Mouse (Mus musculus) small intestine, adult 2 months (tissue): ENCODE results near the gene Runx3.

Source experiments
- CTCF ChIP-seq: fragments of 200-500 bp; IDR thresholded peaks from 2 replicates; pipeline ENCODE4 v1.5.1; 2012; ENCODE audit warnings: low read depth, mild to moderate bottlenecking, control low read depth, inconsistent platforms, low read length, moderate library complexity, mixed read lengths; ENCODE audit not compliant: insufficient replicate concordance, insufficient read length; ENCODE audit errors: extremely low read depth
- POLR2A ChIP-seq: fragments of 200-500 bp; IDR thresholded peaks from 2 replicates; pipeline ENCODE4 v1.6.1; 2012; ENCODE audit warnings: low read depth, mild to moderate bottlenecking, control low read depth, inconsistent platforms, low read length, moderate library complexity

DNA sequence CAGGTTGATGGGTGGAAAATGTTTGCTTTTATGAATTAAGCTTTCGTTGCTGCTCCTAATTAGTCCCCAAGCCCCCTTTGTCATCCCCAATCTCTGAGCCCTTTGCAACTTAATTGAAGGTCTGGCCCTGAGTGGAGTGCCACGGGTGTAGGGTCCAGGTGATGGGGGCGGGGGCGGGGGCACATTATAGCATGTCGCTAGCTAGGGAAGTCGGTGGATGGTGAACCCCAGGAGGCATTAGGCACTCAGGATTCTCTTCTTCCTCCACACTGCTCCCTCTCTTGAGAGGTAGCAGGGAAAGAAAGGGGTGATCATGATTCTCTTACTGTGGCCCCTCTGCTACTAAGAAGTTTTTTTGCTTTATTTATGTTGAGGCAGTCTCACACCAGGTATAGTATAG is 36.1 kb downstream of the Runx3 start:
- TF ChIP-seq CTCF (no peak), POLR2A (no peak)
